Mouse (Mus musculus) ES-Bruce4 (cell line): ENCODE data around the gene Wrap53. TPM values are rescaled to one million over a fixed set of nuclear protein-coding genes. Genes with fewer than 3 reads are reported as not detected.

Source experiments
- H3K27ac ChIP-seq: 2 replicates; pipeline ENCODE4 v1.5.1; 2012; ENCODE audit warnings: low read length, inconsistent platforms; ENCODE audit not compliant: insufficient read depth
- H3K27me3 ChIP-seq: 2 replicates; pipeline ENCODE4 v1.6.1; 2012; ENCODE audit warnings: mild to moderate bottlenecking, low read length, inconsistent platforms; ENCODE audit not compliant: control insufficient read depth, poor library complexity, insufficient read depth, severe bottlenecking
- H3K36me3 ChIP-seq: 2 replicates; pipeline ENCODE4 v1.6.1; 2012; ENCODE audit warnings: inconsistent platforms, mild to moderate bottlenecking, low read length, moderate library complexity; ENCODE audit not compliant: control insufficient read depth, poor library complexity, insufficient read depth, severe bottlenecking
- H3K4me1 ChIP-seq: one replicate; pipeline ENCODE4 v1.8.1; 2011; ENCODE audit warnings: low read length; ENCODE audit not compliant: control insufficient read depth, insufficient read depth
- H3K4me3 ChIP-seq: 2 replicates; pipeline ENCODE4 v1.5.1; 2011; ENCODE audit warnings: low read depth, mild to moderate bottlenecking, low read length
- H3K9ac ChIP-seq: 2 replicates; pipeline ENCODE4 v1.6.1; 2012; ENCODE audit warnings: low read depth, mild to moderate bottlenecking, inconsistent platforms; ENCODE audit not compliant: poor library complexity, severe bottlenecking
- H3K9me3 ChIP-seq: replicated peaks from 2 replicates; pipeline ENCODE4 v1.6.1; 2012; ENCODE audit warnings: mild to moderate bottlenecking, low read length, inconsistent platforms; ENCODE audit not compliant: control insufficient read depth, poor library complexity, insufficient read depth, severe bottlenecking
- CTCF ChIP-seq: IDR thresholded peaks from one replicate; pipeline ENCODE4 v1.8.1; 2011; ENCODE audit warnings: low read depth, low read length
- EP300 ChIP-seq: IDR thresholded peaks from 2 replicates; pipeline ENCODE4 v1.6.1; 2011; ENCODE audit warnings: low read depth, low read length; ENCODE audit not compliant: insufficient read depth
- POLR2A ChIP-seq: IDR thresholded peaks from one replicate; pipeline ENCODE4 v1.8.1; 2011; ENCODE audit warnings: low read length; ENCODE audit not compliant: insufficient read depth
- polyA plus RNA-seq: library from polyadenylated mRNA; stranded (reverse); fragments of >200 nt; gene quantifications from 2 replicates; pipeline ENCODE4 v1.2.4, GENCODE M21; 2011; ENCODE audit warnings: low read depth; ENCODE audit not compliant: missing spikeins, insufficient read depth, insufficient read length

Wrap53 gene
- polyA plus RNA-seq, 1 experiment: 10.3 TPM

DNA sequence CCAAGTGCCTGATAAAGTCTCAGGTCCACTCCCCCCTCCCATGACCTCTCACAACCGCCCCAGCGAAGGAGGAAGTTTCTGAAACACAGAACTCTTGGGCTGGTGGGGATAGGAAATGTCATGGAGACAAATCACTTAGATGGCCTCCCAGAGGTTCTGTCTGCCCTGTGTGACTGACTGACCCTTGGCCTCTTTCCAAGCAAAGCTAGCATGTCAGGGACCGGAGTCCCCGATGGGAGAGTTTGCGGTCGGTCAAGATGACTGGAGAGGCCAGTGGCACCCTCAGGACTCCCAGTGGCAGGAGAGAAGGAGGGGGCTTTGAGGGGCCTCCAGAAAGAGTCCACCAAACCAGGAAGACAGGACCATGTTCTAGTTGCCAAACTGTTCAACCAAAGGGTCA is 21.3 kb downstream of the Wrap53 start:
- H3K4me1 ChIP-seq: peaks cover 13% of the 10 kb centered on the region
- H3K4me3 ChIP-seq: no peak overlapping the region
- peaks cover 11% of the 10 kb centered on the region for H3K36me3 ChIP-seq
- no peak overlapping the region for H3K27ac ChIP-seq
- TF ChIP-seq CTCF (no peak), POLR2A (no peak), EP300 (no peak)
- H3K9me3 ChIP-seq: no peaks in the 10 kb centered on the region
- H3K9ac ChIP-seq: no peak overlapping the region
- H3K27me3 ChIP-seq: no peaks in the 10 kb centered on the region

DNA sequence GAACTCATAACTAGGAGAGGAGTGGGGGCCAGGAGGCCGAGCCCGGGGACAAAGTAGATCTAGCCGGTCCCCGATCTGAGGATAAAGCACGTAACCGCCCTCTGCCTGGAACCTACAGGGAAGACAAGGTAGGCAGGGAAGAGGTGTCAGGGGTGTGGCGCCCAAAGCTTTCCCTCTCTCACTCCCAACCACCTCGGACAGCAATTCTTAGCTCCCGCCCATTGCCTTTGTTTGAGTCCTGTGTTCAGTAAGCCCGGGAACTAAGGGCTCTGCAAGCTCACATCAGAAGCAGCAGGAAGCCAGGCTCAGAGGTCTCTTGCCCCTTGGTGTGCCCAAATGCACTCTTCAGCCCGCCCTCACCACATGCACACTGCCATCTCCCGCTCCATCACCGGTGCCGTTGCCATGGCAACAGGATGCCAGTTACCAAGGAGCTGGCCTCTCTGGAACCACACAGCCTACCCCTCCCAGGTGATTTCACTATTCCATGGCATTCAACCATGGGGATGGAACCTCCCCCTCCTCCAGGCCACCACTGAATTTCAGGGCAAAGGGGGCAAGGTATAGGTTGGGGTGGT is 22.6 kb downstream of the Wrap53 start:
- Histone ChIP-seq H3K4me3 (no peak overlapping the region), H3K9ac (no peak overlapping the region), H3K27me3 (no peaks in the 10 kb centered on the region), H3K27ac (no peak overlapping the region), H3K4me1 (peaks cover 8% of the 10 kb centered on the region), H3K36me3 (peaks cover 3% of the 10 kb centered on the region), H3K9me3 (no peaks in the 10 kb centered on the region)
- TF ChIP-seq EP300 (no peak), POLR2A (no peak), CTCF (no peak)

DNA sequence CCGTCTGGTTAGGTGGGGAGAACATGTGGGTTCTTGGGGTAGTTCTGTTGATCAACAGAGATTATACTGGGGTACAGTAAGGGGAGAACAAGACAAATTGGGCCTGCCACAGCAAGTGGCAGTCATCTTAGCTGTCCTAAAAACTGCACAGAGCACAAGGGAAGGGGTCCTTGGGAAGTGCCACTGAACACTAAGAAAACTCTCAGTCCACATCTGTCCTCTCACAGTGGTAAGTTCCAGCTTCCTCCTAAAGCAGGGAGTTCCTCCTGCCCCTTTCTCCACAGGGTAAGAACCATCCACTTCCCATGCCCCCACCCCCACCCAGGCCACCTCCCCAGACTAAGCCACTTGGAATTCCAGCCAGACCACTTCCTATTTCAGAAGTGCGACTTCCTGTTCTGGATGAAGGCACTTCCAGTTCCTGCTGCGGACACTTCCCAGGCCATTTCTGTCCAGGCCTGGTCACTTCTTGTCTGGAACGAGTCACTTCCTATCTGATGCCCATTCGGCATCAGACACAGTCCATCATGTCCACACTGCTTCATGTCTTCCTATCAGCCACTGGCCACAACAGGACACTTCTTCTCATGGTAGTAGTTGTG is 25.4 kb downstream of the Wrap53 start:
- no peak for TF ChIP-seq CTCF
- H3K9me3 ChIP-seq: no peaks in the 10 kb centered on the region
- no peak overlapping the region for H3K9ac ChIP-seq
- peaks cover 5% of the 10 kb centered on the region for H3K4me1 ChIP-seq
- H3K27ac ChIP-seq: no peak overlapping the region
- H3K36me3 ChIP-seq: no peaks in the 10 kb centered on the region
- no peaks in the 10 kb centered on the region for H3K27me3 ChIP-seq
- no peak overlapping the region for H3K4me3 ChIP-seq

DNA sequence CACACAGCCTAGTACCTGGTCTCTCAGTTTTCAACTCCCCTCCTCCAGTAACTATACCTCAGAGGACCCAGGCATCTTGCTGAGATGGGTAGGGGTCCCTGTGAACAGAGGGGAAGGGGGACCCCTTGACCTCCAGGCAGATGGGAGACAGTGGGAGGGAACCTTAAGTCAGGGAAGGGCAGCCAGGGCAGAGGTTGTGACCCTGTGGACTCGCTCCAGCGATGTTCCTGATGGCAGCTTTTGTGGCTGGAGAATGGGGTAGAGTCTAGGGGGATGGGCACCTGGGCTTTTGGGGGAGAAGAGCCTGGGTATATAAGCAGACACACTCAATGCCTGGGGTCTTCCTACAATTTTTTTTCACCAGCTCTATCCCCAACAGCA is 26.7 kb downstream of the Wrap53 start:
- no peak overlapping the region for H3K9ac ChIP-seq
- H3K27ac ChIP-seq: no peak overlapping the region
- H3K4me3 ChIP-seq: no peak overlapping the region
- H3K27me3 ChIP-seq: no peaks in the 10 kb centered on the region
- no peaks in the 10 kb centered on the region for H3K36me3 ChIP-seq
- TF ChIP-seq EP300 (no peak), CTCF (no peak), POLR2A (no peak)
- H3K9me3 ChIP-seq: no peaks in the 10 kb centered on the region
- peaks cover 5% of the 10 kb centered on the region for H3K4me1 ChIP-seq

DNA sequence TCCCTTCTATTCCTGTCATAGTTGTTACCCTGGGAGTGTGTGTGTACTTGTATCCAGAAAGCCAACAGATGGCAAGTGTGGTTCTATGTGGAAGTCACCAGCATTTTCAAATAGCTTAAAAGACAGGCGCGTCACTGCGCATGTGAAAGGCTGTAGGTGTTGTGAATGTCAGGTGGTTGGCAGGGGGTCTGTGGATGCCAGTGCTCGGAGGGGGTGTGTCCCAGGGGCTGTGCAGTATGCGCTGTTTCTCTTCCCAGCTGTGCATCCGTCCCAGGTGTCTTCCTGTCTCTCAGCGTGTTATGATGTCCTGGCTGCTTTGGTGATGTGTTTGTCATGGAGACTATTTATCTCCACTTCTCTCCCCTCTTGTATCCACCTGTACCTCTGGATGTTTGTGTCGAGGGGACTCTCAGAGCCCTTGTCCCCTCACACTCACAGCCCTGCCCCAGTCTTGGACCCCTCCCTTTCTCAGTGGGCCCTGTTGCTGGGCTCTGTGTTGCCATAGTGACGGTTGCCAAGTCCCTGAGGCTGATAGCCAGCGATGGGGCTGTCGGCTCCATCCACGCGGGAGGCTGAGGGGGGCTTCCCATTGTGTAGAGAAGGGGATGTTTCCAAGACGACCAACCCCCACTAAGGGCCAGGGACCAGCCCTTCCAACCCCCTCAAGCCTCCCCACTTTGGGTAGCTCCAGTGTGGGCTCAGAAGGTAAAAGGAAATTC is 27.3 kb downstream of the Wrap53 start:
- H3K36me3 ChIP-seq: no peaks in the 10 kb centered on the region
- H3K4me1 ChIP-seq: peaks cover 8% of the 10 kb centered on the region
- no peak overlapping the region for H3K9ac ChIP-seq
- H3K27me3 ChIP-seq: no peaks in the 10 kb centered on the region
- no peaks in the 10 kb centered on the region for H3K9me3 ChIP-seq
- no peak overlapping the region for H3K27ac ChIP-seq
- no peak overlapping the region for H3K4me3 ChIP-seq
- no peak for TF ChIP-seq CTCF
- 0 out of 2 replicates have a peak, but pooled peaks have one; percentile 13 for TF ChIP-seq EP300

DNA sequence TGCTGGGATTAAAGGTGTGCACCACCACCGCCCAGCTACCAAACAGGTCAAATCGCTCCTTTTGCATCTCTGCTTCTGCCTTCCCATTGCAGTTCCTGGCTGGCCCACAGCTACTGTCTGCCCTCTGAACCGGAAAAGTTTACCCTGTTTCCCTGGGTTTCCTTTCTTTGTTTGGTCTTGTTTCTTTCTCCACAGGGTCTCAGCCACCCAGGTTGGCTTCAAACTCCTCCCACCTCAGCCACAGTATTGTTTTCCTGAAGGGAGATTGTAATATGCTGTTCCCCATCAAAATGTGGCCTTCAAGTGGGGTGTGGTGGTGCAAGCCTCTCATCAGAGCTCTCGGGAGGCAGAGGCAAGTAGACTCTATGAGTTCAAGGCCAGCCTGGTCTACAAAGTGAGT is 28.7 kb downstream of the Wrap53 start:
- Histone ChIP-seq H3K4me1 (peaks cover 6% of the 10 kb centered on the region), H3K4me3 (no peak overlapping the region)
- TF ChIP-seq POLR2A: no peak
- TF ChIP-seq EP300: no peak
- no peak for TF ChIP-seq CTCF

More for the DNA sequence above, 28.7 kb downstream of the Wrap53 start:
- Histone ChIP-seq H3K9me3 (no peaks in the 10 kb centered on the region), H3K27ac (no peak overlapping the region), H3K9ac (no peak overlapping the region), H3K36me3 (no peaks in the 10 kb centered on the region), H3K27me3 (no peaks in the 10 kb centered on the region)
